Mouse (Mus musculus) heart, postnatal 14 days (tissue): ENCODE results near the gene Hoxa2. TPM values are rescaled to one million over a fixed set of nuclear protein-coding genes. Genes with fewer than 3 reads are reported as not detected.

ENCODE experiments used
- DNase-seq, 2 experiments: peaks; one replicate each; pipeline ENCODE4 v3.0.0; 2021 to 2022
- intact Hi-C: fragments of 180-260 bp; cut with DNase I; formaldehyde crosslinking; loops from one replicate; pipeline ENCODE4 v1.15.1; 2025
- total RNA-seq, 2 experiments: library from RNA; stranded (reverse); gene quantifications; 2 replicates each; pipeline ENCODE4 v1.2.3; 2021

Gene Hoxa2
- total RNA-seq, 2 experiments from 2014 or later = 0.24 to 0.76 TPM

- no peak for DNase-seq
- intact Hi-C loops = loop anchor here (2.0 kb wide), 1 partner anchor 332 kb away; no protein-coding TSS in a partner anchor
Observed at GRCm38 (mm10) chr6:52203121-52203370, 38.4 kb upstream of the Hoxa2 start.

GRCm38 (mm10) chr6:52202362-52203120, 37.9 kb upstream of the Hoxa2 start:
- intact Hi-C loops = loop anchor here (2.0 kb wide), 1 partner anchor 332 kb away; no protein-coding TSS in a partner anchor
- DNase-seq = no peak

GRCm38 (mm10) chr6:52201269-52201668, 36.6 kb upstream of the Hoxa2 start:
- DNase-seq = no peak
- intact Hi-C loops = no loop called here

- intact Hi-C loops = no loop called here
- DNase-seq = no peak
Observed at GRCm38 (mm10) chr6:52200751-52201250, 36.2 kb upstream of the Hoxa2 start.

GRCm38 (mm10) chr6:52200073-52200750, 35.6 kb upstream of the Hoxa2 start:
- no peak for DNase-seq
- intact Hi-C loops = no loop called here

- DNase-seq = peak in 1 of 2 experiments; percentile 59
- intact Hi-C loops = loop anchor here (2.0 to 5.0 kb wide), 2 partner anchors 110 to 194 kb away; no protein-coding TSS in a partner anchor
Observed at GRCm38 (mm10) chr6:52197271-52197670, 32.6 kb upstream of the Hoxa2 start.

GRCm38 (mm10) chr6:52196811-52197210, 32.2 kb upstream of the Hoxa2 start:
- intact Hi-C loops = loop anchor here (2.0 to 5.0 kb wide), 2 partner anchors 110 to 194 kb away; no protein-coding TSS in a partner anchor
- no peak for DNase-seq

GRCm38 (mm10) chr6:52194690-52195089, 30.1 kb upstream of the Hoxa2 start:
- no peak for DNase-seq
- intact Hi-C loops = loop anchor here (5.0 kb wide), 1 partner anchor 107 kb away; no protein-coding TSS in a partner anchor

- intact Hi-C loops = no loop called here
- peak; percentile 81 for DNase-seq
Observed at GRCm38 (mm10) chr6:52191860-52192550, 27.4 kb upstream of the Hoxa2 start.

GRCm38 (mm10) chr6:52190906-52191810, 26.5 kb upstream of the Hoxa2 start, which contains the start of gene Hoxa4:
Gene Hoxa4, minus strand, starts transcription at chr6:52191753.
- intact Hi-C loops = no loop called here
- DNase-seq = no peak

- intact Hi-C loops = no loop called here
- DNase-seq = no peak
Observed at GRCm38 (mm10) chr6:52190410-52190809, 25.8 kb upstream of the Hoxa2 start.

GRCm38 (mm10) chr6:52189909-52190308, 25.3 kb upstream of the Hoxa2 start:
- no peak for DNase-seq
- intact Hi-C loops = no loop called here

GRCm38 (mm10) chr6:52189172-52189591, 24.6 kb upstream of the Hoxa2 start:
- intact Hi-C loops = no loop called here

GRCm38 (mm10) chr6:52186500-52186899, 21.9 kb upstream of the Hoxa2 start:
- no peak for DNase-seq
- intact Hi-C loops = no loop called here

More at GRCm38 (mm10) chr6:52189172-52189591, 24.6 kb upstream of the Hoxa2 start:
- DNase-seq = no peak

- DNase-seq = no peak
- intact Hi-C loops = no loop called here
Observed at GRCm38 (mm10) chr6:52185834-52186233, 21.2 kb upstream of the Hoxa2 start.

- no peak for DNase-seq
- intact Hi-C loops = no loop called here
Observed at GRCm38 (mm10) chr6:52185222-52185621, 20.6 kb upstream of the Hoxa2 start.

- intact Hi-C loops = no loop called here
Observed at GRCm38 (mm10) chr6:52184668-52185067, 20.0 kb upstream of the Hoxa2 start.

GRCm38 (mm10) chr6:52183311-52184080, 18.9 kb upstream of the Hoxa2 start:
- DNase-seq = no peak
- intact Hi-C loops = no loop called here

More at GRCm38 (mm10) chr6:52184668-52185067, 20.0 kb upstream of the Hoxa2 start:
- no peak for DNase-seq

- DNase-seq = no peak
- intact Hi-C loops = no loop called here
Observed at GRCm38 (mm10) chr6:52182793-52183192, 18.2 kb upstream of the Hoxa2 start.
